Mouse (Mus musculus) embryonic facial prominence, embryonic 10.5 days (tissue): ENCODE results near the gene Sec62. TPM values are rescaled to one million over a fixed set of nuclear protein-coding genes. Genes with fewer than 3 reads are reported as not detected.
"Not testable (repeated sequence)": the region's sequence is repeated elsewhere in the genome, so short reads cannot be mapped to it uniquely, and the experiment has no call there.

Experiments
- DNase-seq: peaks from one replicate; pipeline ENCODE4 v3.0.0-alpha.2; 2017; ENCODE audit warnings: low spot score
- H3K27ac ChIP-seq: fragments of 300-500 bp; sonication (generic); replicated peaks from 2 replicates; pipeline ENCODE4 v1.5.1; 2016; ENCODE audit warnings: mild to moderate bottlenecking
- H3K27me3 ChIP-seq: fragments of 300-500 bp; sonication (generic); replicated peaks from 2 replicates; pipeline ENCODE4 v1.6.1; 2016; ENCODE audit warnings: low read depth, mild to moderate bottlenecking; ENCODE audit not compliant: poor library complexity, severe bottlenecking
- H3K36me3 ChIP-seq: fragments of 300-500 bp; sonication (generic); replicated peaks from 2 replicates; pipeline ENCODE4 v1.6.1; 2016; ENCODE audit warnings: mild to moderate bottlenecking, moderate library complexity
- H3K4me1 ChIP-seq: fragments of 300-500 bp; sonication (generic); 2 replicates; pipeline ENCODE4 v1.6.1; 2016
- H3K4me3 ChIP-seq: fragments of 300-500 bp; sonication (generic); 2 replicates; pipeline ENCODE4 v1.5.1; 2016; ENCODE audit warnings: mild to moderate bottlenecking, moderate library complexity
- H3K9me3 ChIP-seq: fragments of 300-500 bp; sonication (generic); 2 replicates; pipeline ENCODE4 v1.6.1; 2016; ENCODE audit warnings: mild to moderate bottlenecking
- WGBS: fragments of 180-500 bp; shearing (Covaris S2); methylation state at CpG from one replicate; pipeline ENCODE4 v1.1.7; 2016; 5-methylcytosine and 5-hydroxymethylcytosine counted together
- polyA plus RNA-seq: library from polyadenylated mRNA; unstranded; fragments of >200 nt; fragmentation: Nextera tagmentation; extraction: Ambion mirVana; gene quantifications from 2 replicates; pipeline ENCODE4 v1.2.1, GENCODE M21; 2016

The Sec62 gene
- polyA plus RNA-seq, 1 experiment from 2014 or later = 58.1 TPM

- H3K27ac ChIP-seq = no peak overlapping the region
- 0 out of 2 replicates have a peak, but pooled peaks cover 6% of the 10 kb centered on the region for H3K27me3 ChIP-seq
- DNase-seq = no peak
- H3K4me3 ChIP-seq = no peak overlapping the region
- no peaks in the 10 kb centered on the region for H3K36me3 ChIP-seq
- no peaks in the 10 kb centered on the region for H3K9me3 ChIP-seq
- WGBS = 65% methylated on average over 1 of the region's 1 CpGs
- H3K4me1 ChIP-seq = no peaks in the 10 kb centered on the region
Observed at GRCm38 (mm10) chr3:30847413-30847812, 54.7 kb downstream of the Sec62 start.

- no peaks in the 10 kb centered on the region for H3K36me3 ChIP-seq
- no peak overlapping the region for H3K27ac ChIP-seq
- H3K27me3 ChIP-seq = peaks cover 42% of the 10 kb centered on the region
- peaks cover 11% of the 10 kb centered on the region for H3K4me1 ChIP-seq
- H3K9me3 ChIP-seq = no peaks in the 10 kb centered on the region
- WGBS = 83% methylated on average over 5 of the region's 6 CpGs
- no peak overlapping the region for H3K4me3 ChIP-seq
- DNase-seq = no peak
Observed at GRCm38 (mm10) chr3:30851422-30851821, 58.7 kb downstream of the Sec62 start.

GRCm38 (mm10) chr3:30853596-30853995, 60.9 kb downstream of the Sec62 start:
- Histone ChIP-seq H3K27me3 (peaks cover 55% of the 10 kb centered on the region), H3K4me3 (no peak overlapping the region), H3K27ac (no peak overlapping the region), H3K36me3 (no peaks in the 10 kb centered on the region), H3K9me3 (no peaks in the 10 kb centered on the region), H3K4me1 (peaks cover 11% of the 10 kb centered on the region)
- WGBS = 92% methylated on average over 5 of the region's 5 CpGs
- no peak for DNase-seq

- no peaks in the 10 kb centered on the region for H3K9me3 ChIP-seq
- peak; percentile 71 for DNase-seq
- H3K27me3 ChIP-seq = peaks cover 55% of the 10 kb centered on the region
- H3K4me3 ChIP-seq = peak within 1 kb of the TSS; percentile 73
- 1% methylated on average over 75 of the region's 75 CpGs for WGBS
- H3K4me1 ChIP-seq = peaks cover 11% of the 10 kb centered on the region
- peak within 1 kb of the TSS; percentile 75 for H3K27ac ChIP-seq
- H3K36me3 ChIP-seq = no peaks in the 10 kb centered on the region
Observed at GRCm38 (mm10) chr3:30855604-30856458, 63.2 kb downstream of the Sec62 start, which contains the start of gene Gpr160. Gene Gpr160, plus strand, starts transcription at chr3:30855950.

GRCm38 (mm10) chr3:30859599-30859998, 66.9 kb downstream of the Sec62 start:
- H3K36me3 ChIP-seq, H3K27ac ChIP-seq, DNase-seq, H3K4me3 ChIP-seq, H3K9me3 ChIP-seq: not testable (repeated sequence)
- Histone ChIP-seq H3K27me3 (peaks cover 32% of the 10 kb centered on the region), H3K4me1 (peaks cover 11% of the 10 kb centered on the region)
- whole genome bisulfite sequencing = 92% methylated on average over 8 of the region's 8 CpGs

- no peak for DNase-seq
- Histone ChIP-seq H3K36me3 (no peaks in the 10 kb centered on the region), H3K27me3 (peaks cover 21% of the 10 kb centered on the region), H3K9me3 (no peaks in the 10 kb centered on the region), H3K4me1 (peaks cover 7% of the 10 kb centered on the region), H3K4me3 (no peak overlapping the region), H3K27ac (no peak overlapping the region)
- 78% methylated on average over 4 of the region's 4 CpGs for WGBS
Observed at GRCm38 (mm10) chr3:30860705-30861104, 68.0 kb downstream of the Sec62 start.

GRCm38 (mm10) chr3:30863712-30864435, 71.2 kb downstream of the Sec62 start:
- Histone ChIP-seq H3K4me3 (no peak overlapping the region), H3K36me3 (no peaks in the 10 kb centered on the region), H3K9me3 (no peaks in the 10 kb centered on the region), H3K27me3 (no peaks in the 10 kb centered on the region), H3K4me1 (no peaks in the 10 kb centered on the region), H3K27ac (no peak overlapping the region)
- no peak for DNase-seq
- whole genome bisulfite sequencing = 72% methylated on average over 5 of the region's 5 CpGs

GRCm38 (mm10) chr3:30864640-30865039, 72.0 kb downstream of the Sec62 start:
- no peaks in the 10 kb centered on the region for H3K9me3 ChIP-seq
- WGBS = 84% methylated on average over 1 of the region's 1 CpGs
- no peaks in the 10 kb centered on the region for H3K27me3 ChIP-seq
- H3K4me1 ChIP-seq = no peaks in the 10 kb centered on the region
- H3K27ac ChIP-seq = no peak overlapping the region
- H3K36me3 ChIP-seq = no peaks in the 10 kb centered on the region
- DNase-seq = no peak
- H3K4me3 ChIP-seq = no peak overlapping the region

GRCm38 (mm10) chr3:30868176-30868575, 75.5 kb downstream of the Sec62 start:
- no peak for DNase-seq
- H3K9me3 ChIP-seq = no peaks in the 10 kb centered on the region
- WGBS = 83% methylated on average over 5 of the region's 5 CpGs
- H3K36me3 ChIP-seq = no peaks in the 10 kb centered on the region
- H3K27ac ChIP-seq = no peak overlapping the region
- no peak overlapping the region for H3K4me3 ChIP-seq
- H3K4me1 ChIP-seq = no peaks in the 10 kb centered on the region
- no peaks in the 10 kb centered on the region for H3K27me3 ChIP-seq

- Histone ChIP-seq H3K27me3 (no peaks in the 10 kb centered on the region), H3K36me3 (no peaks in the 10 kb centered on the region), H3K4me3 (no peak overlapping the region), H3K9me3 (no peaks in the 10 kb centered on the region), H3K27ac (no peak overlapping the region), H3K4me1 (no peaks in the 10 kb centered on the region)
- DNase-seq = no peak
- WGBS = 74% methylated on average over 5 of the region's 5 CpGs
Observed at GRCm38 (mm10) chr3:30868625-30869024, 76.0 kb downstream of the Sec62 start.

GRCm38 (mm10) chr3:30869995-30870394, 77.3 kb downstream of the Sec62 start:
- Histone ChIP-seq H3K27ac (no peak overlapping the region), H3K27me3 (no peaks in the 10 kb centered on the region), H3K4me3 (no peak overlapping the region), H3K9me3 (no peaks in the 10 kb centered on the region), H3K36me3 (no peaks in the 10 kb centered on the region), H3K4me1 (no peaks in the 10 kb centered on the region)
- 95% methylated on average over 1 of the region's 1 CpGs for WGBS
- no peak for DNase-seq
